Mouse (Mus musculus) left cerebral cortex, postnatal 25 days (tissue): ENCODE results near the gene Hmgcs2. TPM values are rescaled to one million over a fixed set of nuclear protein-coding genes. Genes with fewer than 3 reads are reported as not detected.
A peak's percentile ranks its signal among the peaks of the same experiment; 100 is the strongest.
"Not testable (repeated sequence)": the region's sequence is repeated elsewhere in the genome, so short reads cannot be mapped to it uniquely, and the experiment has no call there.

Source experiments
- DNase-seq, 2 experiments: peaks; one replicate each; pipeline ENCODE4 v3.0.0; 2022; ENCODE audit warnings: low spot score in 2 of 2, mixed read lengths in 1 of 2
- intact Hi-C: fragments of 180-260 bp; cut with DNase I; formaldehyde crosslinking; loops from one replicate; pipeline ENCODE4 v1.15.1; 2025
- total RNA-seq, 2 experiments: library from RNA; stranded (reverse); gene quantifications; 2 replicates each; pipeline ENCODE4 v1.2.3; 2021

Hmgcs2 gene
- total RNA-seq, 2 experiments from 2014 or later = 7.5 to 10.5 TPM

DNA sequence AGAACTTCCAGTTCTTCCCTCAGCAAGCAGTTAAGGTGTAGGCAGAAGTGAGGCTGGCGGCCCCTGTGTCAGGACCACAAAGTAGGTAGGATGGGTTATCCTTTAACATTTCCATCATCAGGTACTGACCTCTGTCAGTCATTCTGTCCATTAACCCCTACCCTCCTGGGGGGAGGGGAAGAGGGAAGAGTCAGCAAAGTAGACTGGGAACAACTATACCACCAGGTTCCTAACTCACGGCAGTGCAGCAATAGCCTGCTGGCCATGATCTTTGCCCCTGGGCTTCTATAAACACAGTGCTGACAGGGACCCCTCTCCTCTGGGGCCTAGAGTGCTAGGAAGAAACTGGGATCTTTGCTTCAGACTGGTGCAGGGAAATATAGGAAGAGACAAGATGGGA is 53.8 kb downstream of the Hmgcs2 start:
- intact Hi-C loops = no loop called here
- DNase-seq = no peak

DNA sequence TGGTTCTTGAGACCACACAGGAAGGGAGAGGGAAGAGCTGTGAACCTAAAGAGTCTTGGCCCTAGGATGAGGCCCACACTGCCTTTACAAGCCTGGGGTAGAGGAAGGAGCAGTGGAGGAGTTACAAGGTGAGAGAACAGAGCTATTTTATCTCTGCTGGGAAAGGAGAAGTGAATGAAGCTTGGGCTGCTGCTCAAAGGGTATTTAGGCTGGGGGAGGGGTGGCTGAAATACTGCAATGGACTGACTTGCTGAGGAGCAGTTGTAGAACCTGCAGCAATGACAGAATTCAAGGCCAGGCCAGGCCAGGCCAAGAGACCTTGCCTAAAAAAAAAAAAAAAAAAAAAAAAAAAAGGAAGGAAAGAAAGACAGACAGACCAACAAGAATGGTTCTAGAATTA is 55.1 kb downstream of the Hmgcs2 start:
- intact Hi-C loops = no loop called here
- no peak for DNase-seq

DNA sequence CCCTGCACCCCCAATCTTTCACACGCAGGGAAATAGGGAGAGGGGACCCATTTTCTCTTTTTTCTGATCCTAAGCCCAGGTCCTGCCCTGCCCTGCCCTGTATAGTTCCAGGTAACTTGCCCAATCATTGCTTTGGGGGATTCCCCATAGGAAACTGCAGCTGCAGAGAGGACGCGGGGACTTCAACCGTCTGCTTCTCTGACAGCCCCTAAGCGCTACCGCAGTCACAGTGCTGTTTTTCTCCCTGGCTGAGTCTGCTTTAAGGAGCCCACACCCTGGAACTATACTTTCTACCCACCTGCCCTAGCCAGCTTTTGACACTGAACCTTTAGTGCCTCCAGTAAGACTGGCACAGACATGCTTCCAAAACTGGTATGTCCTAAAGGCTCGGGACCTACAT is 55.7 kb downstream of the Hmgcs2 start:
- no peak for DNase-seq
- intact Hi-C loops = no loop called here

DNA sequence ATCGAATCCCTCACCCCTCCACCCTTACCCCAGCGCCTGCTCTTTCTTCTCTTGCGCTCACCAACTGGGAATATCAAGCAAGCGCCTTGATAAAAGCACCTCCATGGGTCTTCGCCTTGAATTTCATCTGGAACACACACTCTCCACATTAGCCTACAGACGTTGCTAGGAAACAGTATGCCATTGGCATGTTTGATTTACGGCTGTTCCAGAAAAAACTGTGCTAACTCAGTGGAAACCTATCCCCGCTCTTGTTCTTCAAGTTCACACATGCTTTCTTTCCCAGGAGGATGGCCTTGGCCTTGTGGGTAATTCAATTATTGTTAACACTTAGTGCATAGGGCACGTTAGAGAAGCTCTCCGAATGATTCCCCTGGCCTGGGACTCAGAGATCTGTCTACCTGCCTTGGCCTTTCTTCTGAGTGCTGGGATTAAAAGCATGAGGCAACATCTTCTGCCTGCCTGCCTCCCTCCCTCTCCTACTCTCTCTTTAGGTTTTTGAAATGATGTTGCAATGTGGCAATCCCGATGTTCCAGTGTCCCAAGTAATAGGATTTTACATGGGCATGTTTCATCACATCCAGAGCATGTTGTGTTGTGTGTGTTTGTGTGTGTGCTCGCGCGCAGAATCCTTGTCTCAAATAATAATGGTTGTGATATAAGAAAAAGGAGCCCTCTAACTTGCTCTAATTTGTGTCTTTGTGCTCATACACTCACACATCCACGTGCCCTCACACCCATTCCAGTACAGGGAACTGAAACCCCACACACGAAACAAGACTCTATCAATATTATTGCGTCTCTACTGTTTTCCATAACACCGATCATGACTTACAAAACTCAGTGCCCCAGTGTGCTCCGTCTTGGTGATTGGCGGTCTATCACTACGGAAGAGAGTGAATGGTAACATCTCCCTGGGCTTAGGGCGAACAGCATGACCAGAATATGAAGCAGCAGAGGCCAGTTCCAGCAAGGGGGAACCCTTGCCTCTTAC is 56.7 kb downstream of the Hmgcs2 start:
- intact Hi-C loops = no loop called here

DNA sequence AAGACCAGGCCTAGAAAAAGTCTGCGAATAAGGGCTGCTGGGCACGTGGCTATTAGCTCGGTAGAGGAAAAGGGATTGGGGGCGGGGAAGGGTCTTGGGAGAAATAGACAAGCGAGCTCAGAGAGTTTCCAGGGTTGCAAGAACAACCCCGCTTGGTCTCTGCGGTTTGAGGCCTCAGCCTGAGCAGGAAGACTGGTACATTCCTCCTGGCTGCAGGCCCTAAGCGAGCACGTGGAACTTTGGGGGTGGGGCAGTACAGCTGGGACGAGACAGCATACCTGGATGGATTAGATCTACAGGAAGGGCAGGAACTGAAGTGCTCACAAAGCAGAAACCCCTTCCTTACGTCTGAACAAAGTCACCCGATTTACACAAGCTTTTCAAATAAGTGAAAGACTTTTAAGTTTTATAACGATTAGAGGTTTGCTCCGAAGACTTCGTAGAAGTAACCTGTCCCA is 58.4 kb downstream of the Hmgcs2 start:
- peak; percentile 36 to 42 for DNase-seq
- intact Hi-C loops = no loop called here

More for the DNA sequence above, 56.7 kb downstream of the Hmgcs2 start:
- DNase-seq = no peak

DNA sequence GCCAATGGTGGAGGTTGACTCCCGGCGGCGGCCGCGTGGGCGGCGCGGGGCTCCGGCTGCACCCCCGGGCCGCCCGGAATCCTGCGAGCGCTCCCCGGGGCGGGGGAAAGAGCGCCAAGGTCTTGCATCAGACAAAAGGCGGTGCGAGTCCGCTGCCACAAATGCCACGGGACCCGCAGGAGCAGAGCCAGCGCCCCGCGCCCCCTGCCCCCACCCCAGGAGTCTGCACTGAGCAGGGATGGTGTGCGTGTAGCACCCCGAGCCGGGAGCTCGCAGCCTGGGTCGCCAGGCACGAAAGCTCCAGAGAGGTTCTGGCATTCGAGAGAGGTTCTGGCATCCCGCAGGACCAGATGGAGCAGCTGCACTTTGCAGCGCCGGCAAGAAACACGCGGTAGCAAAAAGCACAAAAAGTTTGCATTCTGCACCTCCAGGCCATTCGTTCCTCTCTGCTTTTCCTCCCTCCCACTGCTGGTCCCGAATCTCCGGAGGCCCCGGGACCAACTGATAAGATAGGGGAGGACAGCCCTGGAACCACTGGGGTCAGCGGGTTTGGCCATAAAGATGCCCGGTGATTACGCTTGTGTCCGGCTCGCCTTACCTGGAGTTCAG is 59.0 kb downstream of the Hmgcs2 start:
- peak; percentile 27 to 47 for DNase-seq

DNA sequence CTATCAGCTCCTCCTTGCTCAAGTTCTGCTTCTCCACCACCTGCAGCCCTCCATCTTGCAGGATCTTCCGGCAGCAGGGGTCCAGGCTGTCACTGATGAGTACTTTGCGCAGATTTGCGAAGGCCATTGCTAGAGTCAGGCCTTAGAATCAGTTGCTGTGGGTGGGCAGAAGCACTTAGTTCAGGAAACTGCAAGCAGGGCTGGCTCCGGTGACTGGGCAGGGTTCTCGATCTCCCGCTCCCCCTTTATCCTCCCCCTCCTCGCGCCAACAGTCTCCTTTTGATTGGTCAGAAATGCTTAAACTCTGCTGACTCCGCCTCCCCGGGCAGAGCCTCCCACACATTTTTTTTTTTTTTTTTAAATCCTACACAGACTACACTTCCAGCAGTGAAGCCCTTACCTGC is 59.5 kb downstream of the Hmgcs2 start, which contains the start of gene Phgdh:
Gene Phgdh (minus strand): TSS at position 285 of the 404 bp plus-strand sequence.
- intact Hi-C loops = not testable (repeated sequence)
- DNase-seq = peak; percentile 30 to 47

More for the DNA sequence above, 59.0 kb downstream of the Hmgcs2 start:
- intact Hi-C loops = no loop called here

DNA sequence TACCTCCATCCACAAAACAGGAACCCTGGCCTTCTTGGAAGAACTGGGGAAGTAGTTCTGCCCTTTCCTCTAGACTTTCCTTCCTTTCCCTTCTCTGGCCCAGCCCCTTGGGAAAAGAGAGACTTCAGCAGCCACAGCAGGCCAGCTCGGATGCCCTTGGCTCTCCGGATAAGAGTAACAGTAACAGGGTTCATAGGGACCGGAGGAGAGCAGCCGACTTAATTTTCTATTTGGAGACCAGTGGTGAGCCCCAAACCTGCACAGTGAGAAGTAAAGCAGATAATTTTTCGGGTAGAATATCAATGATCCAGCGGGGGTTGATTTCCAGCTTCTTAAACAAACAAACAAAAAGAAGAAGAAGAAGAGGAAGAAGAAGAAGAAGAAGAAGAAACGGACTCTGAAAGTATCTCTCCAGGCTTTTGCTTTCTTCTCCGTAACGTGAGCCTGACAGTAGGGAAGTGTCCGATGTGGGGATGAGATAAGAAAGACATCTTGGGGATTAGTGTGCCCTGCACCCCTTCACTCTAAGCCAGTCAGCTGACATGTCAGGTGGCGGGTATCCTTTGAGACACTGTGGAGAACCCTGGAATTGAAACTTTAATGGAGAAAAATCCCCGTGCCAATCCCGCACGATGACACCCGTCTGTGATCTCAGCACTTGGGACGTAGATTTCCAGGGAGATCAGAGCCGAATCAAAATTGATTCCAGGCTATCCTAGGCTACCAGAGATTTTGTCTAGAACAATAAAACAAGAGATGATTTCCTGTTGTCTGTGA is 60.8 kb downstream of the Hmgcs2 start:
- intact Hi-C loops = no loop called here
- DNase-seq = no peak

DNA sequence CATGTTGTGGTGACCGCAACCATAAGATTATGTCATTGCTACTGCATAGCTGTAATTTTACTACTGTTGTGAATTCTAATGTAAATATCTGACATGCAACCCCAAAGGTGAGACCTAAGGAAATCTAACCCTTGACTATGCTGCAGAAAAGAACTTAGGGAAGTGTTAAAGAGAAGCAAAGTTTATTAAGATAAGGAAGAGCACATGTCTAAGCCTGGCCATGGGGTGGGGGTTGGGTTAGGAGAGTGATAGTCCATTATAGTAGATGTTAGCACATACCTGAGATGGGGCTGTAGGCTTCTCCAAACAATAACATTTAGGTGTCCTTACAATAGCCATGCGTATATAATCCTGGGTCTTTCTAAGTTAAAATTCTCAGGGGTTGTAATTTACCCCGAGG is 63.0 kb downstream of the Hmgcs2 start:
- intact Hi-C loops = no loop called here
- DNase-seq = no peak

DNA sequence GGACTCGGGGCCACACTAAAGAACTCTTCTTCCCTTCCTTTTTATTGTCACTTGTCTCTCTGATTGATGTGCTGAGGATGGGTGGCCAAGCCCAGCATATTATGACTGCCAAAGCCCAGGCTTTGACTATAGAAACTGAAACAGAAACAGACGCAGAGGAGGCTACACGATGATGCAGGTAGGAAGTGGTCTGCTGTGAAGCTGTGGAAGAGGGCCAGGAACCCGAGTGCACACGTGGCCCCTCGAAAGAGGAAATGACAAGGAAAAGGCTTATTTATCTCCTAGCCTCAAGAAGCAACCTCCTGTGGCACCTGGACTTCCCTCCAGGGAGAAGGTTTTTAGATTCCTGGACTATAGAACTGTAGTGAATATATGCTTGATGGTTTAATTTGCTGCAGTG is 67.9 kb downstream of the Hmgcs2 start:
- no peak for DNase-seq
- intact Hi-C loops = no loop called here

DNA sequence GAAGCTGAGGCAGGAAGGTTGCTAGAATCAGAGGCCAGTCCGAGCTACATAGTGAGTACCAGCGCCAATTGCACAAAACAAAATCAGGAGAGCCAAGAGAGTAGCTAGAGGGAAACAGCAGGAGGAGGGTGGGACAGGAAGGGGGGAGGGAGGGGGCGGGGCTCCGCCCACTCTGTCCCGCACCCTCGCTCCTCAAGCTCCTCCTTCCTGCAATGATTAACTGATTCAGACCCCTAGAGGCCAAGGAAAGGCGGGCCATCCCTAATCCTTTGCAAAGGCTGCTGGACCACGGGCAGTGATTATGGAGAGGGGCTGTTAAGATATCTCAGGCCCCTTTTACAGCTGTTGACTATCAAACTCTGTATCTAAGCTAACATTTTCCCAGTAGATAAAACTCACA is 68.5 kb downstream of the Hmgcs2 start:
- intact Hi-C loops = no loop called here
- no peak for DNase-seq

DNA sequence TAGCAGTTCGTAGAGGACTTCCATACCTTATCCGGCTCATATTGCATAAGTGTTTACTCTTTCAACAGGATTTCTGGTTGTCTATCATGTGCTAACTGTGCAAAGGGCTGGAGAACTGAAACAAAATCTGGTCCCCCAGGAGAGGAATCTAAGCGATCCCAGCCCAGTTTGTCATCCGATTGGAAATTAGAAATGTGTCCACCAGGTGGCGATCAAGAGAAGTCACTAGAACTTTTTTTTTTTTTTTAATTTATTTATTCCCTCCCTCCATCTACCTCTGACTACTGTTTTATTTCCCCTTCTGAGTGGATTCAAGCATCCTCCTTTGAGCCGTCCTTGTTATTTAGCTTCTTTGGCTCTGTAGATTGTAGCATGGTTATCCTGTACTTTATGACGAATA is 73.7 kb downstream of the Hmgcs2 start:
- intact Hi-C loops = no loop called here
- peak; percentile 63 to 71 for DNase-seq

DNA sequence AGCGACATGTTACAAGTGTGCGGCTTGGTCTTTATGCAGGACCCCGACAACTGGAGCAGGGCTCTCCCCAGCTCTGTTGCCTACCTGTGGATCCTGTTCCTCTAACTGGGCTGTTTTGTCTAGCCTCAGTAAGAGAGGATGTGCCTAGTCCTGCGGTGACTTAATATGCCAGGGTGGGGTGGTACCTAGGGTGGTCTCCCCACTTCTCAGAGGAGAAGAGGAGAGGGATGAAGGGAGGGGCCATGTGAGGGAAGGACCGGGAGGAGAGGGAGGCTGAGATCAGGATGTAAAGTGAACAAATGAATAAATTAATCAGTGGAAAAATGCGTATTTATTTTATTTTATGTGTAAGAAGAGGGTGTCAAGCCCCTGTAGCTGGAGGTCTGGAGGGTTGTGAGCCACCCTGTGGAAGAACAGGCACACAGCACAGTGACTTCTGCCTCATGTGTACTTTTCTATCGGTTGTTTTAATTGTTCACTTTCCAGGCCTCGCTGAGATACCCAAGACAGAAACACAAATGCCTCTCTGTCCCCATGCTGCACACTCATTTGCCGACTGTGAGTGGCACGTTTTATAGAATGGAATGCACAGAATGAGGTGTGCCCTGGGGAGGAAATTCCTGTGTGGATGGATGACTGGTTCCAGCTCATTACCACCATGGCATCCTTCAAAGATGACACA is 75.2 kb downstream of the Hmgcs2 start:
- intact Hi-C loops = no loop called here
- DNase-seq = no peak

DNA sequence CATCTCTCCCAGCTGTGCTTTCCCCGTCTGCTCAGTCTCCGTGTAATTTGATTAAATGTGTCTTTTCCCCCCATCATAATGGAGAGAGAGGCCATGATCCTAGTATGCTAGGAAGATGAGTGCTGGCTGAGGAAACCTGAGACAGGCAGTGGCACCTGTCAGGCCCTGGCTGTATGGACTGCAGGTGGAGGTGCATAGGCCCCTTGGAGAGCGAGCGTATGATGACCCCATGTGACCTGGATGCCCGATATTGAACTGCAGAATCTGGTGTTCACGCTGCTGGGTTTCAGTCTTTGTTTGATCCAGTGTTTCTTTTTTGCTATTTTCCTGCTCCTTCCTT is 75.8 kb downstream of the Hmgcs2 start:
- DNase-seq = no peak
- intact Hi-C loops = no loop called here

DNA sequence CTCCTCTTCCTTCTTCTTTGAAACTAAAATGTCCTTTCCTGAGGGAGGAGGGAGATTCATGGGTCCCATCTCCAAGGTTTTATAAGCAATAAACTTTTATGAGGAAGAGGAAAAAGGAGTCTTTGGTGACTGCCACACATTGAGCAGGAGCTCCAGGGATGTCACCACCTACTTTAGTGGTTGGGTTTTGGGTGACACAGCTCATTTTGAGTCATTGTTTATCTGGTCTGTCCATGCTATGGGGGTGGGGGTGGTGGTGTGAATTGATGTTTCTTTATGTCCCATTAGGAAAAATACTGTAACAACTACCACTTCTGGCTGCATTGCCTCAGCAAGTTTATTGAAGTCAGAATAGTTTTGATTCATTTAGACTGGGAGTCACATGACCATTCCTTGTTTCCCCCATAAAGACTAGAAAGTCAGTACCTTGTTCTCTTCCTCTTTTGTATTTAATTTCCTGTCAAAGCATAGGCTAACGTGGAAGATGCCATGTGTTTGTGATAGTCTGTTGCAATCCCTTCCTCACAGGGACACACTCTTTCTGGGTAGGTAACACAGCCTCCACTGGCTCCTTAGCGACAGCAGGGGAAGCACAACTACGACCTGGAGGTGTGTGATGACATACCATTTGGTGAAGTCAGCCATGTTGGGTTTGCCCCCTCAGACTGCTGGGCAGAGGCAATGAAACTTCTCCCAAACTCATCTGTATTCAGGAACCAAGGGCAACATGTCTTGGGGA is 76.6 kb downstream of the Hmgcs2 start:
- intact Hi-C loops = no loop called here
- DNase-seq = no peak
